Mouse (Mus musculus) liver, embryonic 16.5 days (tissue): ENCODE data around the gene Zhx3. TPM values are rescaled to one million over a fixed set of nuclear protein-coding genes. Genes with fewer than 3 reads are reported as not detected.

Experiments used
- ATAC-seq: fragments of 200-750 bp; cut with Nextera tagmentation; 2 replicates; pipeline ENCODE4 v1.8.0; 2017; ENCODE audit warnings: low read depth, mild to moderate bottlenecking, moderate number of reproducible peaks, moderate library complexity
- H3K27ac ChIP-seq: fragments of 300-500 bp; sonication (generic); 2 replicates; pipeline ENCODE4 v1.5.1; 2014; ENCODE audit warnings: mild to moderate bottlenecking, low read length
- H3K27me3 ChIP-seq: fragments of 300-500 bp; sonication (generic); 2 replicates; pipeline ENCODE4 v1.6.1; 2014; ENCODE audit warnings: low read depth, low read length, mixed read lengths; ENCODE audit not compliant: control insufficient read depth, insufficient read depth
- H3K36me3 ChIP-seq: fragments of 300-500 bp; sonication (generic); 2 replicates; pipeline ENCODE4 v1.6.1; 2014; ENCODE audit warnings: mild to moderate bottlenecking; ENCODE audit not compliant: control insufficient read depth, insufficient read depth
- H3K4me1 ChIP-seq: fragments of 300-500 bp; sonication (generic); 2 replicates; pipeline ENCODE4 v1.6.1; 2014; ENCODE audit warnings: low read depth, low read length, mixed read lengths; ENCODE audit not compliant: control insufficient read depth
- H3K4me2 ChIP-seq: fragments of 300-500 bp; sonication (generic); 2 replicates; pipeline ENCODE4 v1.6.1; 2014; ENCODE audit warnings: low read depth, low read length, mixed read lengths
- H3K4me3 ChIP-seq: fragments of 300-500 bp; sonication (generic); 2 replicates; pipeline ENCODE4 v1.5.1; 2014; ENCODE audit warnings: low read depth, mild to moderate bottlenecking, low read length
- H3K9ac ChIP-seq: fragments of 300-500 bp; sonication (generic); 2 replicates; pipeline ENCODE4 v1.6.1; 2014; ENCODE audit warnings: low read depth, low read length
- H3K9me3 ChIP-seq: fragments of 300-500 bp; sonication (generic); replicated peaks from 2 replicates; pipeline ENCODE4 v1.6.1; 2016; ENCODE audit warnings: low read length; ENCODE audit not compliant: control insufficient read depth
- WGBS: fragments of 180-500 bp; shearing (Covaris S2); extraction: QIAGEN DNeasy Blood & Tissue Kit; methylation state at CpG from one replicate; pipeline ENCODE4 v1.1.7; 2014; ENCODE audit not compliant: insufficient replicate concordance; 5-methylcytosine and 5-hydroxymethylcytosine counted together
- polyA plus RNA-seq: library from polyadenylated mRNA; unstranded; fragments of >200 nt; fragmentation: Nextera tagmentation; extraction: Ambion mirVana; gene quantifications from 2 replicates; pipeline ENCODE4 v1.2.1, GENCODE M21; 2015

Zhx3 gene
- polyA plus RNA-seq, 1 experiment from 2014 or later = 3.2 TPM

- no peak overlapping the region for H3K27ac ChIP-seq
- ATAC-seq = no peak
- H3K4me1 ChIP-seq = no peaks in the 10 kb centered on the region
- H3K36me3 ChIP-seq = no peaks in the 10 kb centered on the region
- WGBS = 41% methylated on average over 1 of the region's 1 CpGs
- no peaks in the 10 kb centered on the region for H3K9me3 ChIP-seq
- no peak overlapping the region for H3K9ac ChIP-seq
- no peak overlapping the region for H3K4me3 ChIP-seq
- no peak overlapping the region for H3K4me2 ChIP-seq
- no peaks in the 10 kb centered on the region for H3K27me3 ChIP-seq
These were observed 71.8 kb downstream of the Zhx3 start for GRCm38 (mm10) chr2:160800967-160801366.

DNA sequence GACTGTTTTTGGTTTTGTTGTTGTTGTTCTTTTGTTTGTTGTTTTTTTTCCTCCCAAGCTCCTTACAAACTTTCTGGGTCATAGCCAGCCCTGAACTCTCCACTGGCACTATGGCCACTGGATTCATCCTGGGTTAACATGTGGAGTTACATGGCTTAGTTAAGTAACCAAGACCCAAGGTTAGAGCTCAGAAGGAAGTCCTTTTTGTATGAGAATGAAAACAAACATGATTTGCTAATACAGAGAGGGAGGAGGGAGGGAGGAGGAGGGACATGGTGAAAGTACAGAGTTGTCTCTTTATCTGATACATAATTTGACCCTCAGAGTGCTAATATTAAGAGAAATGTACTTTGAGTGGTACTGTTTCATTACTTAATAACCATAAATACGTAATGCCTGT is 74.6 kb downstream of the Zhx3 start:
- H3K9me3 ChIP-seq = no peaks in the 10 kb centered on the region
- 67% methylated on average over 1 of the region's 1 CpGs for WGBS
- H3K4me3 ChIP-seq = no peak overlapping the region
- no peaks in the 10 kb centered on the region for H3K27me3 ChIP-seq
- no peaks in the 10 kb centered on the region for H3K36me3 ChIP-seq
- no peaks in the 10 kb centered on the region for H3K4me1 ChIP-seq
- no peak overlapping the region for H3K4me2 ChIP-seq
- ATAC-seq = no peak
- H3K27ac ChIP-seq = no peak overlapping the region
- H3K9ac ChIP-seq = no peak overlapping the region

DNA sequence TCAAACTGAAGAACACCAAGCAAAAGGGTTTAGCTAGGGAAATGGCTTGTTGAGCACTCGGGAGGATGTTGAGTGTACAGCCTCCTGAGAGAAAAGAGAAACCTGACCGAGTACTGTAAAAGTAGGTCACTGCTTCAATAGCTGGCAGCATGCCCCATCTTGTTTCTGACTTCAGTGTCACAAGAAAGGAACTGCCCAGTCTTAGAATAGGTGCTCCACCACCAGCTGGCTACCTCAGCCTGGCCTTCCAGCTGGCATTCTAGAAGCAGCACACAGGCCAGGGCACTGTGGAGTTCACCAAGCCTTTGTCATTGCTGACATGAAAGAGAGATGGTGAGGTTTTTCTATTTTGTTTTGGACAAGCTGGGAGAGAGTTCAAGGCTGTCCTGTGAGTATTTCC is 75.8 kb downstream of the Zhx3 start:
- Histone ChIP-seq H3K4me1 (no peaks in the 10 kb centered on the region), H3K4me3 (no peak overlapping the region), H3K27me3 (no peaks in the 10 kb centered on the region), H3K36me3 (no peaks in the 10 kb centered on the region), H3K9ac (no peak overlapping the region), H3K4me2 (no peak overlapping the region), H3K27ac (no peak overlapping the region), H3K9me3 (no peaks in the 10 kb centered on the region)
- WGBS = 44% methylated on average over 2 of the region's 2 CpGs
- ATAC-seq = no peak

DNA sequence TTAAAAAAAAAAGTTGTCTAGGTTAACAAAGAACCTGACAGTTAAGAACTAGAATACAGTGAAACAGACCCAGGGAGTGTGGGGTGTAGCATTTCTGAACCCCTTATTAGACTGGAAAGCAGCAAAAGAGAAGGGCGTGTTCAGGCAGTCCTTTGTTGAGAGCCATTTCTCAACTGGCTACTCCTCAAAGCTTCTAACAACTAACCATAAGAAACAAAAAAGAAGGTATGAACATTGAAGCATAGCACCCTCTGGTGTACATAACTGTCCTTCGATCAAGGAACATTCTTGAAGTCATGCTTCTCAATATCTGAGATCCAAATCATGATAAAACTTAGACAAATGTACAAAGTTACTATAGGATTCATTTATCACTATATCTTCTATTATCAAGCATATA is 79.7 kb downstream of the Zhx3 start:
- H3K4me1 ChIP-seq = no peaks in the 10 kb centered on the region

DNA sequence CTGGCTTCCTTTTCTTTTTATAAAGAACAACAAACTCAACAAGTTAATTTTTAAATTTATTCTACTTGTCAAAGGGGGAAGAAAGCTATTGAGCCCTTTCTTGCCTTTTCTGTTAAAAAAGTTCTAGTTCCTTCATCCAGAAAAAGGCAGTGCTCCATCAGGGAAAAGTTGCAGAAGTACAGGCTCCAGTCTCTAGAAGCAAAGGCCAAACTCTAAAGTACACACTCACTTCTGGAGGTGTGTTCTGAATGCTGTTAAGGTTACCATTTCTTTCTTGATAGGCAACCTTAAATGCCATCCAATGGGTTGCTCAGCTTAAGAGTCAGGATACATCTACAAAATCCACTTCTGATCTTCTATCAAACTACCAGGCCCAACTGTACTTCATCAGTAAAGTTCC is 83.1 kb downstream of the Zhx3 start:
- H3K9ac ChIP-seq = no peak overlapping the region
- H3K4me3 ChIP-seq = no peak overlapping the region
- no peak for ATAC-seq
- H3K27ac ChIP-seq = no peak overlapping the region
- H3K4me1 ChIP-seq = no peaks in the 10 kb centered on the region
- H3K36me3 ChIP-seq = no peaks in the 10 kb centered on the region
- no peaks in the 10 kb centered on the region for H3K9me3 ChIP-seq
- H3K4me2 ChIP-seq = no peak overlapping the region
- H3K27me3 ChIP-seq = no peaks in the 10 kb centered on the region

More for the DNA sequence above, 79.7 kb downstream of the Zhx3 start:
- Histone ChIP-seq H3K36me3 (no peaks in the 10 kb centered on the region), H3K27me3 (no peaks in the 10 kb centered on the region), H3K4me2 (no peak overlapping the region), H3K9me3 (no peaks in the 10 kb centered on the region), H3K27ac (no peak overlapping the region), H3K4me3 (no peak overlapping the region), H3K9ac (no peak overlapping the region)
- WGBS = 47% methylated on average over 2 of the region's 2 CpGs
- no peak for ATAC-seq

DNA sequence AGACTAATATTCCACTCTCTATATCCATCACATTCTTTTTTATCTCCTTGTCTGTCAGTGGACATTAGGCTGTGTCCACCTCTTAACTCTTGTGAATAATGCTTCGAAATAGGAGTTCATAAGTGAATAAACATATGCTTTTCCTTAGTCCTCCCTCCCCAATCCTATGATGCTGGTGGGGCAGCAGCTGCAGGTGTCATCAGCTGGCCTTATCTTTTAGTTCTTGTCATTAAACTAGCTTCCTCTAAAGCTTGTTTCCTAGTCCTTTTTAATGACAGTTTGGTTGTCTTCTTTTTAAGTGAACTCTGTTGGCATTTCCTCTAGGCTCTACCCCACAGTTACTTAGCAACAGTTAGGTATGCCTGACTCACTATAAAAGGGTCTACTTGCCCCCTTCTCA is 83.8 kb downstream of the Zhx3 start:
- Histone ChIP-seq H3K27me3 (no peaks in the 10 kb centered on the region), H3K4me2 (no peak overlapping the region), H3K4me3 (no peak overlapping the region), H3K9me3 (no peaks in the 10 kb centered on the region), H3K27ac (no peak overlapping the region), H3K9ac (no peak overlapping the region), H3K4me1 (no peaks in the 10 kb centered on the region), H3K36me3 (no peaks in the 10 kb centered on the region)
- 60% methylated on average over 1 of the region's 1 CpGs for WGBS
- no peak for ATAC-seq

DNA sequence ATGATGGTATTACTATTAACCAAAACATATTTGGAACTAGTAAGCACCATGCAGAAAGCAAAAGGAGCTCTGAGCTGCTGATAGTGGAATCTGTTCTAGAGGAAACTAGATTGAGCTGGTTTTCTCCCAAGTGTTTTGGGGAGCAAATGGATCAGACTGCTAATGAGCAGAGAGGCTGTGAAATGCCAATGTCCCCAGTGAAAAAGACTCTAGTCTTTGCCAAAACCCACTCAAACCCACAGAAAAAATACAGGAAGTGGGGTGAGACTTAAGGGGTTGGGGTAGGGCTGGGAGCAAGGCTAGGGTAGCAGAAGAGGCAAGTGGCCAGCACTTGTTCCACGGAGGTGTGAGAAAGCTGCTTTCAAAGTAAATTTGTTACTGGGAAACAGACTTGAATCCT is 86.5 kb downstream of the Zhx3 start:
- H3K4me2 ChIP-seq = no peak overlapping the region
- H3K27ac ChIP-seq = no peak overlapping the region
- H3K4me3 ChIP-seq = no peak overlapping the region
- ATAC-seq = no peak
- H3K4me1 ChIP-seq = no peaks in the 10 kb centered on the region
- H3K9me3 ChIP-seq = no peaks in the 10 kb centered on the region
- H3K9ac ChIP-seq = no peak overlapping the region
- WGBS = 45% methylated on average over 1 of the region's 1 CpGs
- no peaks in the 10 kb centered on the region for H3K27me3 ChIP-seq
- no peaks in the 10 kb centered on the region; the same call in 1 of the 2 replicates for H3K36me3 ChIP-seq

GRCm38 (mm10) chr2:160780834-160781219 is 92.0 kb downstream of the Zhx3 start:
- Histone ChIP-seq H3K9ac (no peak overlapping the region), H3K4me1 (no peaks in the 10 kb centered on the region), H3K9me3 (no peaks in the 10 kb centered on the region), H3K27me3 (no peaks in the 10 kb centered on the region), H3K4me2 (no peak overlapping the region), H3K27ac (no peak overlapping the region), H3K4me3 (no peak overlapping the region), H3K36me3 (no peaks in the 10 kb centered on the region; the same call in 1 of the 2 replicates)
- no peak for ATAC-seq
- 71% methylated on average over 2 of the region's 2 CpGs for WGBS

DNA sequence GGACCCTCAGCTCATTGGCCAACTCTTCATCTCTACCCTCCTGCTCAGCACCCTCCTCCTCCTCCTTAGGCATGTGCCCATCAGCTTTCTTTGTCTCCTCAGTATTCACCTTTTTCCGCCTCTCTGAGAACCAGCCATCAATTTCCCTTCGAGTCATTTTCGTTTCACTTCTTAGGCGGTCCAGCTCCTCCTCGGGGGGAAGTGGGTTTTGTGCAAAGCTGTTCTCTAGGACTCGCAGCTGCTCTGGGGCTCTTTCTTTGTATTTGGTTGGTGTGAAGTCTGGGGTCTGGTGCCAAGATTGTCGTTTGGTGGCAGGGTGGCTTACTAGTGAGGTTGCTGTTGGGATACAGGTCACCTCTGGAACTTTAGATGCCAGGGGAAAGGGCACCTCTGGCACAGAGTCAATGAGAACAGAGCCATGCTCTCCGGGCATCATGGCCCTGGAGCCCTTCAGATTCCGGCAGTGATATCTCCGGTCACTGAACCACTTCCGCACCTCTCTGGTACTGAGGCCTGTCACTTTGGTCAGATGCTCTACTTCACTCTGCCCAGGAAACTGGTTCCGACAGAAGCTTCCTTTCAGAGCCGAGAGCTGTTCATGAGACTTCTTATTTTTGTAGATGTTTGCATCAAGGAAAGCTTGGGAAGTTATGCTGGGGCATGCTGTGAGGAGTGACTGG is 92.5 kb downstream of the Zhx3 start:
- Histone ChIP-seq H3K4me3 (no peak overlapping the region), H3K9ac (no peak overlapping the region), H3K4me1 (no peaks in the 10 kb centered on the region), H3K27ac (no peak overlapping the region), H3K27me3 (no peaks in the 10 kb centered on the region), H3K36me3 (no peaks in the 10 kb centered on the region; the same call in 1 of the 2 replicates), H3K4me2 (no peak overlapping the region), H3K9me3 (no peaks in the 10 kb centered on the region)
- ATAC-seq = no peak
- WGBS = 61% methylated on average over 13 of the region's 13 CpGs
